Mouse (Mus musculus): Measurements from ENCODE around the gene Robo1. TPM values are rescaled to one million over a fixed set of nuclear protein-coding genes. Genes with fewer than 3 reads are reported as not detected.

The Robo1 gene
- polyA plus RNA-seq, 1 experiment: 0.72 TPM

GRCm38 (mm10) chr16:73024326-73024725 is 716.2 kb downstream of the Robo1 start:
- H3K27ac ChIP-seq (ENCODE audit: insufficient read depth, low read depth, low read length): no peak overlapping the region
- H3K4me1 ChIP-seq (ENCODE audit: control insufficient read depth, insufficient read depth, low read length): no peaks in the 10 kb centered on the region
- H3K4me3 ChIP-seq (ENCODE audit: insufficient read depth, low read length): no peak overlapping the region
- TF ChIP-seq POLR2A (IDR thresholded peaks at IDR 0.05; ENCODE audit: borderline replicate concordance, low read depth, low read length) (no peak), CTCF (IDR thresholded peaks at IDR 0.05; ENCODE audit: low read depth, low read length) (no peak)

- Histone ChIP-seq H3K4me3 (ENCODE audit: insufficient read depth, low read length) (no peak overlapping the region), H3K27ac (ENCODE audit: insufficient read depth, low read depth, low read length) (no peak overlapping the region), H3K4me1 (ENCODE audit: control insufficient read depth, insufficient read depth, low read length) (no peaks in the 10 kb centered on the region)
- TF ChIP-seq POLR2A (IDR thresholded peaks at IDR 0.05; ENCODE audit: borderline replicate concordance, low read depth, low read length) (no peak), CTCF (IDR thresholded peaks at IDR 0.05; ENCODE audit: low read depth, low read length) (no peak)
These were observed 719.6 kb downstream of the Robo1 start for GRCm38 (mm10) chr16:73027692-73028091.

- no peaks in the 10 kb centered on the region for H3K4me1 ChIP-seq (ENCODE audit: control insufficient read depth, insufficient read depth, low read length)
- no peak overlapping the region for H3K4me3 ChIP-seq (ENCODE audit: insufficient read depth, low read length)
- TF ChIP-seq POLR2A (IDR thresholded peaks at IDR 0.05; ENCODE audit: borderline replicate concordance, low read depth, low read length): no peak
These were observed 722.9 kb downstream of the Robo1 start for GRCm38 (mm10) chr16:73030999-73031398.

GRCm38 (mm10) chr16:73035210-73035985 is 727.3 kb downstream of the Robo1 start:
- Histone ChIP-seq H3K4me3 (ENCODE audit: insufficient read depth, low read length) (no peak overlapping the region), H3K4me1 (ENCODE audit: control insufficient read depth, insufficient read depth, low read length) (no peaks in the 10 kb centered on the region), H3K27ac (ENCODE audit: insufficient read depth, low read depth, low read length) (no peak overlapping the region)
- no peak for TF ChIP-seq CTCF (IDR thresholded peaks at IDR 0.05; ENCODE audit: low read depth, low read length)
- TF ChIP-seq POLR2A (IDR thresholded peaks at IDR 0.05; ENCODE audit: borderline replicate concordance, low read depth, low read length): no peak

More at GRCm38 (mm10) chr16:73030999-73031398, 722.9 kb downstream of the Robo1 start:
- H3K27ac ChIP-seq (ENCODE audit: insufficient read depth, low read depth, low read length): no peak overlapping the region

GRCm38 (mm10) chr16:73038552-73038951 is 730.4 kb downstream of the Robo1 start:
- TF ChIP-seq CTCF (IDR thresholded peaks at IDR 0.05; ENCODE audit: low read depth, low read length) (no peak), POLR2A (IDR thresholded peaks at IDR 0.05; ENCODE audit: borderline replicate concordance, low read depth, low read length) (no peak)
- no peak overlapping the region for H3K4me3 ChIP-seq (ENCODE audit: insufficient read depth, low read length)
- H3K27ac ChIP-seq (ENCODE audit: insufficient read depth, low read depth, low read length): no peak overlapping the region

GRCm38 (mm10) chr16:73062461-73062860 is 754.4 kb downstream of the Robo1 start:
- no peak for TF ChIP-seq POLR2A (IDR thresholded peaks at IDR 0.05; ENCODE audit: borderline replicate concordance, low read depth, low read length)
- Histone ChIP-seq H3K4me3 (ENCODE audit: insufficient read depth, low read length) (no peak overlapping the region), H3K4me1 (ENCODE audit: control insufficient read depth, insufficient read depth, low read length) (no peaks in the 10 kb centered on the region)

More at GRCm38 (mm10) chr16:73038552-73038951, 730.4 kb downstream of the Robo1 start:
- no peaks in the 10 kb centered on the region for H3K4me1 ChIP-seq (ENCODE audit: control insufficient read depth, insufficient read depth, low read length)

GRCm38 (mm10) chr16:73067782-73068181 is 759.7 kb downstream of the Robo1 start:
- Histone ChIP-seq H3K27ac (ENCODE audit: insufficient read depth, low read depth, low read length) (no peak overlapping the region), H3K4me3 (ENCODE audit: insufficient read depth, low read length) (no peak overlapping the region), H3K4me1 (ENCODE audit: control insufficient read depth, insufficient read depth, low read length) (no peaks in the 10 kb centered on the region)
- TF ChIP-seq CTCF (IDR thresholded peaks at IDR 0.05; ENCODE audit: low read depth, low read length) (no peak), POLR2A (IDR thresholded peaks at IDR 0.05; ENCODE audit: borderline replicate concordance, low read depth, low read length) (no peak)

More at GRCm38 (mm10) chr16:73062461-73062860, 754.4 kb downstream of the Robo1 start:
- H3K27ac ChIP-seq (ENCODE audit: insufficient read depth, low read depth, low read length): no peak overlapping the region

GRCm38 (mm10) chr16:73072047-73072446 is 763.9 kb downstream of the Robo1 start:
- H3K27ac ChIP-seq (ENCODE audit: insufficient read depth, low read depth, low read length): no peak overlapping the region
- H3K4me3 ChIP-seq (ENCODE audit: insufficient read depth, low read length): no peak overlapping the region
- H3K4me1 ChIP-seq (ENCODE audit: control insufficient read depth, insufficient read depth, low read length): no peaks in the 10 kb centered on the region
- no peak for TF ChIP-seq CTCF (IDR thresholded peaks at IDR 0.05; ENCODE audit: low read depth, low read length)
- no peak for TF ChIP-seq POLR2A (IDR thresholded peaks at IDR 0.05; ENCODE audit: borderline replicate concordance, low read depth, low read length)

- TF ChIP-seq POLR2A (IDR thresholded peaks at IDR 0.05; ENCODE audit: borderline replicate concordance, low read depth, low read length) (no peak), CTCF (IDR thresholded peaks at IDR 0.05; ENCODE audit: low read depth, low read length) (no peak)
- Histone ChIP-seq H3K4me3 (ENCODE audit: insufficient read depth, low read length) (no peak overlapping the region), H3K27ac (ENCODE audit: insufficient read depth, low read depth, low read length) (no peak overlapping the region), H3K4me1 (ENCODE audit: control insufficient read depth, insufficient read depth, low read length) (no peaks in the 10 kb centered on the region)
These were observed 764.8 kb downstream of the Robo1 start for GRCm38 (mm10) chr16:73072883-73073282.

GRCm38 (mm10) chr16:73082420-73082819 is 774.3 kb downstream of the Robo1 start:
- TF ChIP-seq CTCF (IDR thresholded peaks at IDR 0.05; ENCODE audit: low read depth, low read length): no peak
- no peak for TF ChIP-seq POLR2A (IDR thresholded peaks at IDR 0.05; ENCODE audit: borderline replicate concordance, low read depth, low read length)
- Histone ChIP-seq H3K4me1 (ENCODE audit: control insufficient read depth, insufficient read depth, low read length) (no peaks in the 10 kb centered on the region), H3K4me3 (ENCODE audit: insufficient read depth, low read length) (no peak overlapping the region), H3K27ac (ENCODE audit: insufficient read depth, low read depth, low read length) (no peak overlapping the region)
